Mouse (Mus musculus): ENCODE measurements around the gene Rec8. TPM values are rescaled to one million over a fixed set of nuclear protein-coding genes. Genes with fewer than 3 reads are reported as not detected.

Rec8 gene
- 1 to 10 TPM; 2.2 to 3.7 TPM for total RNA-seq (2021)

DNA sequence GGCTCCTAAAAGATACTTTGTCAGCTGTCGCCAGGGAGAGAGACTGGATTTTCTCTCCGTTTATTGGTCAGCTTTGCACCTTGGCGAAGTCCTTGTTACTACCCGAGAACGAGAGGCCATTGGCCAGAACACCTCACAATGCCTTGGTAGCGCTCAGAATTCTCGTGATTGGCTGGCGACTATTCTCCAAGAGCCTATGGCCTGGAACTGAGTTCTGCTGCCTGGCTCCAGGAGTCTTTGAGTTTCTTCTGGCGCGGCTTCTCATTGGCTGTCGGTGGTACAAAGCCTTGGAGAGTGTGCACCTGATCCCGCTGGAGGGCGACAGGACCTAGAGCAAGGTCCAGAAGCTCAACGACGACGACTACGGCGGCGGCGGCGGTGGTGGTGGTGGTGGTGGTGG, at the start of gene Rec8:
Gene Rec8, plus strand, starts transcription at position 216 of the 400 bp plus-strand sequence.
- peak in 1 of 2 experiments; percentile 19 for DNase-seq (ENCODE audit: low spot score in 2 of 2)
- intact Hi-C loops (cut with DNase I), result no loop called here

DNA sequence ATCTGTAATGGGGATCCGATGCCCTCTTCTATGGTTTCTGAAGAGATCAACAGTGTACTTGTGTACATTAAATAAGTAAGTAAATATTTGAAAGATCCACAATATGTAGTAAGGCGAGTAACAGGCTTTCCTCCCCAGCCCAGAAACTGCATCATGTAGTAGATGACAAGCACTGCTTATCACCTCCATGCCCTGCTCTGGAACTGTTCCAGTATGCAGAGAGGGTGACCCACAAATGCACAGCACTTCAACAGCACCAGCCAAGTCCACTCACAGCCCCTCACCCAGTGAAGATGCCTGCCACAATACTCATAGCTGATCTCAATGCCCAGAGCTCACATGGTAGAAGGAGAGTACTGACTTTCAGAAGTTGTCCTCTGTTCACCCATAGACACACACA, 47.2 kb upstream of the Rec8 start:
- no peak for DNase-seq (ENCODE audit: low spot score in 2 of 2)
- intact Hi-C loops (cut with DNase I), result no loop called here

DNA sequence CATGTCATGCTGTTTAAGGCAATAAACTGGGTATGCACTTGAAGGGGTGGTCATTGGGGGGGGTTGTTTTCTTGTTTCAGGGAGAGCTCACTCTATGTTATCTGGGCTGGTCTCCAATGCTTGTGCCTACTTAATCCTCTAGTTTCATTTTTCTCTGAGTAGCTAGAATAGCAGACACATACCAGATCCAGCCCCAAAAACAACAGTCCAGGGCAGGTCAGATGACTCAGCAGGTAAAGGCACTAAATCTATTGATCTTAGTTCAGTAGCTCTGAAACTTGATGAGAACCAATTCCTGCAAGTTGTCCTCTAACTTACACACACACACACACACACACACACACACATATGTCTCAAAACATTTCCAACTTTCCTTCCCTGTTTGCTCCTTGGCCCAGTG, 46.1 kb upstream of the Rec8 start:
- DNase-seq (ENCODE audit: low spot score in 2 of 2), result no peak
- intact Hi-C loops (cut with DNase I), result no loop called here

DNA sequence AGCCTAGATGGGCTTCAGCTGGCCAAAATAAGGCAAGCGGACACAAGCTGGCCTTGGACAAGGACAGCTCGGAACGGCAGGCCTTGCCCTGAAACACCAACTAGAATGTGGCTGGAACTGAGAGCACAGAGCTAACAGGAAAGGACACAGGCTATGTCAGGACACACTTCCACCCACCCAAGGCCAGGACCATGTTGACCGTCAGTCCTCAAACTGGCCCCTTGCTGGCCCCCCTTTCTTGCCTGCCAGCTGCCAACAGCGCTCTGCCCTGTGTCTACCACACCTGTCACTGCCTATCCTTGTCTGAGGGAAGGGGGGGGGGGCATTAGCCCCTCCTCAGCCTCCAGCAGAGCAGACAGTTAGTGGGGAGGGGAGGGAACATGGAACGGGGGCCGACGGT, 42.5 kb upstream of the Rec8 start, which contains the start of gene Fitm1:
Gene Fitm1, plus strand, starts transcription at position 316 of the 400 bp plus-strand sequence.
- intact Hi-C loops (cut with DNase I), result no loop called here
- no peak for DNase-seq (ENCODE audit: low spot score in 2 of 2)

DNA sequence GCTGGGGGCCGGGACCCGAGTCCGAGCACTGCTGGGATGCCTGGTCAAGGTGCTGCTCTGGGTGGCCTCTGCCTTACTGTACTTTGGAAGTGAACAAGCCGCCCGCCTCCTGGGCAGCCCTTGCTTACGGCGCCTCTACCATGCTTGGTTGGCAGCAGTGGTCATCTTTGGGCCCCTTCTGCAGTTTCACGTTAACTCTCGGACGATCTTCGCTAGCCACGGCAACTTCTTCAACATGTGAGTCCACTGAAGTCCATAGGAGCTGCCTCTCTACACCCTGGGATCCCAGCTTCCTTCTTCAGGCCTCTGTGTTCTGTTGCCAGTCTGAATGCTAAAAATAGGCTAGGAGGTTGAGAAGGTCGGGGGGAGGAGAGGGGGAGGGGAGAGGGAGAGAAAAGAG, 42.1 kb upstream of the Rec8 start:
- intact Hi-C loops (cut with DNase I), result no loop called here
- DNase-seq (ENCODE audit: low spot score in 2 of 2), result no peak

DNA sequence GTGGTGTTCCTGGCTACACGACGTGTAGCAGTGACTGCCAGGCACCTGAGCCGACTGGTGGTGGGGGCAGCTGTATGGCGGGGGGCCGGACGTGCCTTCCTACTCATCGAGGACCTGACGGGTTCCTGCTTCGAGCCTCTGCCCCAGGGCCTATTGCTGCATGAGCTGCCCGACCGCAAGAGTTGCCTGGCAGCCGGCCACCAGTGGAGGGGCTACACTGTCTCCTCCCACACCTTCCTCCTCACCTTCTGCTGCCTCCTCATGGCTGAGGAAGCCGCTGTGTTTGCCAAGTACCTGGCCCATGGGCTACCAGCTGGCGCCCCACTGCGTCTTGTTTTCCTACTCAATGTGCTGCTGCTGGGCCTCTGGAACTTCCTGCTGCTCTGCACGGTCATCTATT, 41.5 kb upstream of the Rec8 start:
- DNase-seq (ENCODE audit: low spot score in 2 of 2), result no peak
- intact Hi-C loops (cut with DNase I), result no loop called here

DNA sequence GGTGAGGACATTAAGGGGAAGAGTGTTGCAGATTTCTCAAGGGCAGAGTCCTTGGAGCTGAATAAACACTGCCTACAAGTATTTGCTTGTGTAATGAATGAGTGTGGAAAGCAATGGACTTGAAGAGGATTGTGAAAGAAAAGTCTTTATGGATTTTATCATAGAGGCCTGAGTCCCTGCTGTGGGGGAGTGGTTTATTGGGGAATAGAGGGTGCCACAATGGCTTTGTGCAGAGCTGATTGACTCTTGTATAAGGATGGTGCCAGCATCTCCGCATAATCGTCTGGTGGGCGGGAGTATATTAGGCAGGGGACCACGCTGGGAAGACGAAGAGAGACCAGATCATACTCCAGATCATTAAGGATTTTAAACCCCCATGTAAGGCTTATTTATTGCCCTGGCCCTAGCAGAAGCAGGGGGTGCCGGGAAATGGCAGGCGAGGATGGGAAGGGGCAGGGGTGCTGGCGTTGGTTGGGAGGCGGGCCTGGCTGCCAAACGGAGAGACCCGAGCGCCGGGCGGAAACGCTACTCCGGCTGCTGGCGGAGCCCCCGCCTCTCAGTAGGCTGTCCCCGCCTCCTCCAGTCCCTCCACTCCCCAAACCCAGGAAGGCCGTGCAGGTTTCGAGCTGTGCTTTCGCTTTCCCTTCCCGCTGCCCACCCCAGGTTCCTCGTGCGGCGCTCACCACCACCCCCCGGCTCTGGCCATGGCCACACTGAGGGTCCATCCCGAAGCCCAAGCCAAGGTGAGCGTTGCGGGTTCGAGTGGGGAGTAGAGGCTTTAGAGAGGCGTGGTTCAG, 39.8 kb upstream of the Rec8 start, which contains the start of gene Psme1:
Gene Psme1, plus strand, starts transcription at position 253 of the 797 bp plus-strand sequence.
- intact Hi-C loops (cut with DNase I), result loop anchor here (2.0 kb wide), 1 partner anchor 17 kb away; the partner anchor contains the start of genes A730061H03Rik and Dcaf11
- peak; percentile 67 to 70 for DNase-seq (ENCODE audit: low spot score in 2 of 2)

DNA sequence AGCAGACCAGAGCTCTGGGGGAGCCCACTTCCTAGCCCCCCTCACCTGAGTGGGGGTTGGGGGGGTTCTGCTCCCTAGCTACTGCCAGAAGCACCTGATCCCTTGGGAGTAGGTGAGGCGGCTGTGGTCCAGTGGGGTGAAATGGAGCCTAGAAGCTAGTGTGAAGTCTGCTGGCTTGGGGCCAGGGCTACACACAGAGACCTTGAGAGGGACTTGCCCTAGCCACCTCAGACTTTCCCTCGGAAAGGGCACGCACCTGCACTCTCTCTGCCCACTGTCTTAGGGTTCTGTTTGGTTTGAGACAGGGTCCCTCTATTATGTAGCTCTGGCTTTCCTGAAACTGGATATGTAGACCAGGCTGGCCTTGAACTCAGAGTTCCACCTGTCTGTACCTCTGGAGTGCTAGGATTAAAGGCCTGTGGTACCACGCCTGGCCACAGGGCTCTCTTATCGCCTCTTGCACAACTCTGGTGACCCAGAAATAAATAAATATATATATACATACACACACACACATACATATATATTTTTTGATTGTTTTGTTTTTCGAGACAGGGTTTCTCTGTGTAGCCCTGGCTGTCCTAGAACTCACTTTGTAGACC, 39.1 kb upstream of the Rec8 start:
- intact Hi-C loops (cut with DNase I), result loop anchor here (2.0 kb wide), 1 partner anchor 18 kb away; the partner anchor contains the start of genes A730061H03Rik and Dcaf11
- no peak for DNase-seq (ENCODE audit: low spot score in 2 of 2)

DNA sequence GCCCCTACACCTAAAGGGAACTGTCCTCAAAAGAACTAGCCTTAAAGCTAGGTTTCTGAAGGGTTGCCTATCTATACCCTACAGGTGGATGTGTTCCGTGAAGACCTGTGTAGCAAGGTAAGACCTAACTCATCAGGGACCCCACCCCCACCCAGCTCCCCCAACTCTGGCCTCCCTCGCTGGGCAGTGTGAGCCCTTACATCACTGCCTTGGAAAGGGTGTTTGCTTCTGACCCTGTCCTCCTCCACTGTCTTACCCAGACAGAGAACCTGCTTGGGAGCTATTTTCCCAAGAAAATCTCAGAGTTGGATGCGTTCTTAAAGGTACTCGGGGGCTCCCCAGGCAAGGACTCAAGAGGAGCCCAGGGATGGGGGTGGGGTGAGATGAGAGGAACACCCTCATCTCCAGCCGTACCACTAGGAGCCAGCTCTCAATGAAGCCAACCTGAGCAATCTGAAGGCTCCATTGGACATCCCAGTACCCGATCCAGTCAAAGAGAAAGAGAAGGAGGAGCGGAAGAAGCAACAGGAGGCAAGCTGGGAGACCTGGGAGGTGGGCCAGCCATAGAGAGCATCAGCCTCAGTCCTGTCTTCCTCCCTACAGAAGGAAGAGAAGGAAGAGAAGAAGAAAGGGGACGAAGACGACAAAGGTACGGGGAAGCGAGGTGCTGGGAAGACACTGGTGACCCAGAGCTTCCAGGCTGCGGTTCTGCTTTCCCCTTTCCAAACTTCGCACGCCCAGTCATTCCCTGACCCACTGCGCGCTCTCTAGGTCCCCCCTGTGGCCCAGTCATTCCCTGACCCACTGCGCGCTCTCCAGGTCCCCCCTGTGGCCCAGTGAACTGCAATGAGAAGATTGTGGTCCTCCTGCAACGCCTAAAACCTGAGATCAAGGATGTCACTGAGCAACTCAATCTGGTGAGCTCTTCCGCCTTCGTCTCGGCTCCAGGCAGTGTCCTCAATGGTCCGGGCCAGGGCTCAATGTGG, 38.0 kb upstream of the Rec8 start:
- no peak for DNase-seq (ENCODE audit: low spot score in 2 of 2)
- intact Hi-C loops (cut with DNase I), result loop anchor here (2.0 kb wide), 1 partner anchor 19 kb away; the partner anchor contains the start of genes A730061H03Rik and Dcaf11

DNA sequence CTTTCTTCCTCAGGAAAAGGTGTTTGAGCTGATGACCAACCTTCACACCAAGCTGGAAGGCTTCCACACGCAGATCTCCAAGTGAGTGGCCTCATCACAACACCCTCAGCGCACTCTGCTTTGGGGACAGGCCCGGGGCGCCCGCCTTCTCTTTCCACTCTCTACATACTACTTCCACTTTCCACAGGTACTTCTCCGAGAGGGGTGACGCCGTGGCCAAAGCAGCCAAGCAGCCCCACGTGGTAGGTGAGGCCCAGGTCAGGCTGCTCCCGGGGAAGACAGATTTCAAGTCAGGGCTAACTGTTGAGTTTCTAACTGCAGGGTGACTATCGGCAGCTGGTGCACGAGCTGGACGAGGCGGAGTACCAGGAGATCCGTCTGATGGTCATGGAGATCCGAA, 37.1 kb upstream of the Rec8 start:
- DNase-seq (ENCODE audit: low spot score in 2 of 2), result no peak
- intact Hi-C loops (cut with DNase I), result no loop called here

DNA sequence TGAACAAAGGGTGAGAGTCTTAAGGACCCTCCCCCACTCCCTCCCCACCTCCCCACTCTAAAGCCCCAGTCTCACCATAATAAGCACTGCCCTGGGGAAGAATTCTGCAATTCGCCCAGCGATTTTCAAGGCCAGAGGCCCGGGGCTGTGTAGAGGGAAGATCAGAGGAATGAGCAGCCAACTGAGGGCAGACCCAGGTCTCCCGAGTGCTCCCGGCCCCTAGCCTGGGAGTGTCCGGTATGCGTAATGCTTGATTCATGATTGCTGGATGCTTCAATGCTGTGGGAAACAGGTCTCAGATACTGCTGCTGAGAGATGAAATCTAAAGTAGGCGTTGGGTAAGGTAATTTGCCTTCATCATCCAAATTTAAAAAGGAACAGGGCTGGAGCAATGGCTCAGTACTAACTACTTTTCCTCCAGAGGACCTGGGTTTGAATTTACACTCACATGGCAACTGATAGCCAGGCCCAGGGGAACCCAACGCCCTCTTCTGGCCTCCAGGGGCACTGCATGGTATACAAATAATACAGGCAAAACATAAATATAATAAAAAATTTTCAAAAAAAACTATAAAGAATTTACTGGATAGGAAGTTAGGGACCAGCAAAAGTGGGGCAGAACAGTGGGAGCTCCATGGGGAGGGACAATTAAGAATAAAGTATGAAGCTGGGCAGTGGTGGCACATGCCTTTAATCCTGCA, 35.7 kb upstream of the Rec8 start:
- DNase-seq (ENCODE audit: low spot score in 2 of 2), result no peak
- intact Hi-C loops (cut with DNase I), result no loop called here

DNA sequence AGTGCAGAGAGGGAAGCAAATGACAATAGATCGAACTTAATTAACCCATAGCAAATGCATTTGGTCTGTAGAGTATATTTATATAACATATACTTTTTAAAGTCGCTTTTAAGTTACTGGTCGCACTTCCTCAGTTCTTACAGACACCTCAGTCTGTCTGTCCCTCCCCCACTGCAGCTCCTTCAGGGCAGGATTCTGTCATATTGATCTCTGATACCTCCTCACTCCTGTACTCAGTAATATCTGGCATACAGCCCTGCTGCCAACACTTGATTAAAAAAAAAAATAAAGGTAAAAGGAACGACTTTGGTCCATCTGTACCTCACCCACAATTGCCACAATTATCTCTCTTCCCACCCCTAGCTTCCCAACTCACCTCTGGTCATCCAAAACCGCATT, 33.5 kb upstream of the Rec8 start:
- DNase-seq (ENCODE audit: low spot score in 2 of 2), result no peak
- intact Hi-C loops (cut with DNase I), result no loop called here

DNA sequence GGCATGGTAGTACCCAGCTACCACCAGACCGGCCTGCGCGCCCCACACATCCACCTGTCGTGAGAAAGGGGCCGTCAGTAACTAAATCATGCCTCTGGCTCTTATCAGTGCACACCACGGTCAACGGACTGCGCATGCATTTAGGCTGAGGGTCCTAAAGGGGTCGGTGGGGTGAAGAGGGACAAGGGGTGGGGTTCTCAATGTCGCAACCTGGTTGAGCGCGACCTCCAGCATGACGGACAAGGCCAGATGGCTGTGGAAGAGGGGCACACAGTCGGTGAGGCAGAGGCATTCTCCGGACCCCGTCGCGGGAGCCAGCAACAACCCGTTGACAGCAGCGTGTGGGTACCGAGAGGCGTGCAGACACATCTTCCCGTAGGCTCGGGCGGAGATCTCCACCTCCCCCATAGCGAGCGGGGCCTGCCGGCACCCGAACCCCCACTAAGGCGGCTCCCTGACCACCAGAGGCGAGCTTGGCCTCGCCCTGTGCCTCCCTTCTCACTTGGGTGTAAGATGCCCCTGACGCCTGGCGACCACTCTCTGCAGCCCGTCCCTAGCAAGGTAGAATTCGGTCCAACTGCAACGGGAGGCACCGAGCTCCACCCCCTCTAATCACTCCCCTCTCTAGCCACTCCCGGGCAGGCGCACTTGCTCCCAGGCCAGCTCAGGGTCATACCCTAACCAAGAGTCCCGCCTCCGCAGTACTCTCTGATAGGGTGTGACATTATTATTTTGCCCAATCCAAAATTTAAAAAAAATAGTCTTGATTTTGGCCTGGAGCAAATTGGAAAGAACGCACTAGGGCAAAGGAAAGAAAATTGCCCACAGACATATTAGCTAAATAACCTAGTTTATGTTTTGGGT, 32.9 kb upstream of the Rec8 start, which contains the start of gene Emc9:
Gene Emc9, minus strand, starts transcription at position 601 of the 864 bp plus-strand sequence.
- intact Hi-C loops (cut with DNase I), result no loop called here
- DNase-seq (ENCODE audit: low spot score in 2 of 2), result peak; percentile 63 to 68

DNA sequence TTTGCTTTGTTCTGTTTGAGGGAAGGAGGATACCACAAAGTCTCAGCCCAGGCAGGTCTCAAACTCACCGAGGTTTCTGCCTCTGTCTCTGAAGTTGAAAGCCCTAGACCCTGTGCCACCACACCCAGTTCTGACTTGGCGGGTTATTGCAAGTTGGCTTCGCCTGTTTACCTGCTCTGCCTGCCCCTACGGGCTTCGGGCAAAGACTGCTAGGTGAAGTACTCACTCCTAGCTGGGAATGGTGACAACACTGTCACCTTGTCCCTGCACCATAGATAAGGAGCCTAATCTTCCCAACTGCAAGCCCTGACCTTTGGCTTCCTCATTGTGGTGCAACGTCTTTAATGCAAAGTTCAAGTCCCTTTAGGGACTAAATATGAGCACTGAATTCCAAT, 32.3 kb upstream of the Rec8 start:
- DNase-seq (ENCODE audit: low spot score in 2 of 2), result no peak
- intact Hi-C loops (cut with DNase I), result no loop called here

DNA sequence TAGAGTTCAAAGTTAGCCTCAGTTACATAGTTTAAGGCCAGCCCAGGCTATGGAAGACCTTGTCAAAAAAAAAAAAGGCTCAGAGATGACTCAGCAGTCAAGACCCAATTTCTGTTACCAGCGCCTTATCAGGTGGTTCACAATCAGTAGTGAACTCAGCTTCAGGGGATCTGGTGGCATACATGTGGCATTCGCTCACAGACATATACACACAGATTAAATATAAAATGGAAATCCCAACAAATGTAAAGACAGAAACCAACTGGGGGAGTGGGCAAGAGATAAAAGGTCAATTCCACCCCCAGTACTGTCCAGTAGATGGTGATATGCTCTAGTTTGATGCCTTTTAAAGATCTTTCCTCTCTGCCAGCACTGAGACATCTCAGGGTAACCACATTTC, 31.7 kb upstream of the Rec8 start:
- DNase-seq (ENCODE audit: low spot score in 2 of 2), result no peak
- intact Hi-C loops (cut with DNase I), result no loop called here

DNA sequence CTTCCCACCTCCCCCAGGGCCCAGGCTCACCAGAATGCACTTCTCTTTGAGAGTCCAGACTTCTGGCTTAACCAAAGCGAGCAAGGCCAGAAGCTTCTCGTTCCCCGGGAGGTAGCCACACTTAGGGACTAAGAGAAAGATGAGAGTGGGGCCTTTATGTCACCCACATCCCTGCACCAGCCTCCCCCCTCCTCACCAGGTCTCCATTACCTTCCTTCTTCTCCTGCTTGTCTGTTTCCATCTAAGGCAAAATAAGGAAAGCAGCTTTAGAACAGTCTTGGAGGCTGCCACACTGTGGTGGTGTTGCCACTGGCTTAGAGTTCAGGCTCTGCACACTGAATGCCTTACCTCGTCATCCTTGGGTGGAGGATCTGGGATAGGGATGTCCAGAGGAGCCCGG, 28.6 kb upstream of the Rec8 start:
- intact Hi-C loops (cut with DNase I), result no loop called here
- DNase-seq (ENCODE audit: low spot score in 2 of 2), result no peak

DNA sequence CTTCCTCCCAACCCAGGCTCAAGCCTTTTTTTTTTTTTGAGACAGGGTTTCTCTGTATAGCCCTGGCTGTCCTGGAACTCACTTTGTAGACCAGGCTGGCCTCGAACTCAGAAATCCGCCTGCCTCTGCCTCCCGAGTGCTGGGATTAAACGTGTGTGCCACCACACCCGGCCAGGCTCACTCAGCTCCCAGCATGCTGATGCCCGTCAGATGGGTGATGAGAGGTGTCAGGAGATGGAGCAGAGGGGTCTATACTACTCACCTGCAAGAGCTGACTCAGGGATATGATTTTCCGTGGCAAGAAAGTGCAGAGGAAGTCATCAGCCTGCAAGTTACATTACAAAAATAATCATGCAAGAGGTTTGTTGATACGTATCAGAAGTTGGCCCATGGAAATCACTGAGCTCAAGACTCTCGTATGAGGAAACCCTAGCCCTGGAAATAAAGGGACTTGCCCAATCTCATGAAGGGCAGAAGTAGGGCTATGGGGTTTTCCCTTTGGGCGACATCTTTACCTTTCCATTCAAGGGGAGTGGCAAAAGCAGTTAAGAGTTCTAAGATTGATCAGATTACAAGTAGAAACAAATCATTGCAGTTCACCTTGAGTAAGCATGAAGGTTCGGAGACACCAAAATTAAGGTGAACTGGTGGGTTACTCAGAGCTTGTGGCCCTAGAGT, 27.9 kb upstream of the Rec8 start:
- intact Hi-C loops (cut with DNase I), result loop anchor here (5.0 kb wide), 1 partner anchor 47 kb away; the partner anchor contains the start of genes Gm49378 and Ipo4

More for the DNA sequence above, 27.9 kb upstream of the Rec8 start:
- no peak for DNase-seq (ENCODE audit: low spot score in 2 of 2)

Data from left cerebral cortex, postnatal 25 days (tissue).